Mouse (Mus musculus): Measurements from ENCODE around the gene Fam216b.
A peak's percentile ranks its signal among the peaks of the same experiment; 100 is the strongest.

GRCm38 (mm10) chr14:78041886-78042526 is 46.8 kb downstream of the Fam216b start:
- TF ChIP-seq JUN (IDR thresholded peaks at IDR 0.05; ENCODE audit: insufficient read depth, low read depth, low read length) (no peak), ZC3H11A (IDR thresholded peaks at IDR 0.05; ENCODE audit: low read depth, low read length) (no peak), MEF2A (IDR thresholded peaks at IDR 0.05; ENCODE audit: borderline replicate concordance, low read depth, low read length) (no peak), POLR2A (IDR thresholded peaks at IDR 0.05; ENCODE audit: low read depth, low read length) (no peak), EP300 (IDR thresholded peaks at IDR 0.05; ENCODE audit: low read length) (no peak), CTCF (conservative IDR thresholded peaks at IDR 0.05 in 1 of 2, IDR thresholded peaks at IDR 0.05 in 1 of 2; ENCODE audit: low read depth in 2 of 2, low read length in 2 of 2) (peak; percentile 25 to 27; a peak in 2 of 4 replicates), SMC3 (IDR thresholded peaks at IDR 0.05; ENCODE audit: low read depth, low read length) (no peak), HCFC1 (IDR thresholded peaks at IDR 0.05; ENCODE audit: low read depth, low read length) (no peak), MAFK (IDR thresholded peaks at IDR 0.05; ENCODE audit: insufficient replicate concordance, low read length) (no peak)
